Mouse (Mus musculus): Measurements from ENCODE around the gene Elf2. TPM values are rescaled to one million over a fixed set of nuclear protein-coding genes. Genes with fewer than 3 reads are reported as not detected.

The Elf2 gene
- polyA plus RNA-seq, 1 experiment from 2014 or later: 38.6 TPM

- TF ChIP-seq CTCF (IDR thresholded peaks at IDR 0.05; ENCODE audit: low read depth): no peak
- WGBS: 63% methylated on average over 14 of the region's 14 CpGs
These were observed 135.6 kb downstream of the Elf2 start for GRCm38 (mm10) chr3:51204897-51205296.

GRCm38 (mm10) chr3:51204441-51204840 lies 136.0 kb downstream of the Elf2 start:
- peak; percentile 45 for TF ChIP-seq CTCF (IDR thresholded peaks at IDR 0.05; ENCODE audit: low read depth)
- no peaks in the 10 kb centered on the region for H3K9me3 ChIP-seq (ENCODE audit: control insufficient read depth)
- no peaks in the 10 kb centered on the region for H3K27me3 ChIP-seq (replicated peaks; ENCODE audit: control insufficient read depth, insufficient read depth, low read length)
- ATAC-seq: no peak
- no peak overlapping the region for H3K4me3 ChIP-seq (ENCODE audit: low read depth, low read length)
- H3K9ac ChIP-seq (ENCODE audit: low read depth, low read length): no peak overlapping the region
- H3K4me1 ChIP-seq (replicated peaks; ENCODE audit: control insufficient read depth, insufficient read depth, low read length): no peaks in the 10 kb centered on the region
- WGBS: 87% methylated on average over 5 of the region's 5 CpGs
- no peak overlapping the region for H3K27ac ChIP-seq (ENCODE audit: low read depth, low read length)
- 0 out of 2 replicates have a peak overlapping the region, but pooled peaks have one; percentile 1 for H3K4me2 ChIP-seq (replicated peaks; ENCODE audit: low read depth)
- H3K36me3 ChIP-seq (ENCODE audit: control insufficient read depth, insufficient read depth): no peaks in the 10 kb centered on the region

More at GRCm38 (mm10) chr3:51204897-51205296, 135.6 kb downstream of the Elf2 start:
- Histone ChIP-seq H3K4me1 (replicated peaks; ENCODE audit: control insufficient read depth, insufficient read depth, low read length) (no peaks in the 10 kb centered on the region), H3K27me3 (replicated peaks; ENCODE audit: control insufficient read depth, insufficient read depth, low read length) (no peaks in the 10 kb centered on the region), H3K9ac (ENCODE audit: low read depth, low read length) (no peak overlapping the region), H3K27ac (ENCODE audit: low read depth, low read length) (no peak overlapping the region), H3K4me3 (ENCODE audit: low read depth, low read length) (no peak overlapping the region), H3K4me2 (replicated peaks; ENCODE audit: low read depth) (0 out of 2 replicates have a peak overlapping the region, but pooled peaks have one; percentile 1), H3K9me3 (ENCODE audit: control insufficient read depth) (no peaks in the 10 kb centered on the region), H3K36me3 (ENCODE audit: control insufficient read depth, insufficient read depth) (no peaks in the 10 kb centered on the region)
- ATAC-seq: 0 out of 2 replicates have a peak, but pooled peaks have one; percentile 12

DNA sequence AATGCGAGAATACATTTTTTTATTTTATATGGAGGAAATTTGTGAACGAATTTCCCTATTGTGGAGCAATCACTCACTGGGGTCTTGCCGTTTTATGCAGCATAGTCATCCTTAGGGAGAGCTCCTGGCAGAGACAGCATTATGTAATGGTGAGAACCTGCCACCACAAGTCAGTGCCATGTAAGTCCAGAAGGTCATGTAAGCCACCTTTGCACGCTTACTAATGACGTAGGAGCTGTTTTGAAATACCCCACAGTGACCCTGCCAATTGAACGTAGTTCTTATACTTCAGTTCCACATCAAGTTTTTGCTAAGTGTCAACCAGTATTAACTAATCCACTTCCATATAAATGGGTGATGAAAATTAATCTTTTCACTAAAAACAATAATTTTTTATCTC lies 136.6 kb downstream of the Elf2 start:
- H3K27ac ChIP-seq (ENCODE audit: low read depth, low read length): no peak overlapping the region
- no peak overlapping the region for H3K4me2 ChIP-seq (replicated peaks; ENCODE audit: low read depth)
- TF ChIP-seq CTCF (IDR thresholded peaks at IDR 0.05; ENCODE audit: low read depth): no peak
- WGBS: 86% methylated on average over 6 of the region's 6 CpGs
- H3K36me3 ChIP-seq (ENCODE audit: control insufficient read depth, insufficient read depth): no peaks in the 10 kb centered on the region
- H3K27me3 ChIP-seq (replicated peaks; ENCODE audit: control insufficient read depth, insufficient read depth, low read length): no peaks in the 10 kb centered on the region
- no peak overlapping the region for H3K9ac ChIP-seq (ENCODE audit: low read depth, low read length)
- H3K4me1 ChIP-seq (replicated peaks; ENCODE audit: control insufficient read depth, insufficient read depth, low read length): no peaks in the 10 kb centered on the region
- H3K4me3 ChIP-seq (ENCODE audit: low read depth, low read length): no peak overlapping the region
- no peaks in the 10 kb centered on the region for H3K9me3 ChIP-seq (ENCODE audit: control insufficient read depth)
- ATAC-seq: no peak

Small RNAs within 50 kb of the gene (microRNA-seq; reads per million reads assigned to microRNA genes)
- gene Gm24282: not detected

Other genes with a start within 250 kb of the Elf2 start
- gene Noct, start 116.2 kb downstream of the Elf2 start, polyA plus RNA-seq (2015; fragmentation: Nextera tagmentation; extraction: Ambion mirVana): 11.3 and 12.0 TPM in 2 replicates
- gene Mgarp, start 56.1 kb upstream of the Elf2 start, polyA plus RNA-seq (2015; fragmentation: Nextera tagmentation; extraction: Ambion mirVana): 0.41 and 0.59 TPM in 2 replicates
- gene Ndufc1, start 68.3 kb upstream of the Elf2 start, polyA plus RNA-seq (2015; fragmentation: Nextera tagmentation; extraction: Ambion mirVana): 1,384 and 1,395 TPM in 2 replicates
- 14.4 and 16.3 TPM in 2 replicates for gene Naa15, start 74.5 kb upstream of the Elf2 start, polyA plus RNA-seq (2015; fragmentation: Nextera tagmentation; extraction: Ambion mirVana)
- 16.3 and 17.8 TPM in 2 replicates for gene Rab33b, start 143.3 kb upstream of the Elf2 start, polyA plus RNA-seq (2015; fragmentation: Nextera tagmentation; extraction: Ambion mirVana)
- 1.6 and 1.9 TPM in 2 replicates for gene Setd7, start 220.2 kb upstream of the Elf2 start, polyA plus RNA-seq (2015; fragmentation: Nextera tagmentation; extraction: Ambion mirVana)